Mouse (Mus musculus) layer of hippocampus, adult 6 months (tissue): ENCODE measurements around the gene Prmt7. TPM values are rescaled to one million over a fixed set of nuclear protein-coding genes. Genes with fewer than 3 reads are reported as not detected.

Source experiments
- long read RNA-seq, 2 experiments: library from polyadenylated mRNA; unstranded; transcript quantifications; one replicate each; pipeline ENCODE4 v2.0.0; 2019 to 2020
- polyA plus RNA-seq: library from polyadenylated mRNA; unstranded; fragments of <200 nt; fragmentation: Nextera tagmentation; gene quantifications from 2 replicates; pipeline ENCODE4 v1.2.3, GENCODE M21; 2021

Prmt7 gene
- polyA plus RNA-seq = 32.4 and 37.9 TPM in 2 replicates
- long read RNA-seq, experiment 1, transcript Prmt7-201 (18 exons, 3,472 nt) = major isoform, 86 of 116 reads
- long read RNA-seq, experiment 1, partial matches to known transcripts = 24 of 116 reads
- long read RNA-seq, experiment 1, other reads (novel, unspliced or antisense) = 6 of 116 reads
- long read RNA-seq, experiment 2, transcript Prmt7-201 (18 exons, 3,472 nt) = major isoform, 496 of 539 reads
- long read RNA-seq, experiment 2, partial matches to known transcripts = 21 of 539 reads
- long read RNA-seq, experiment 2, other reads (novel, unspliced or antisense) = 21 of 539 reads

GRCm38 (mm10) chr8:106210821-106211345, at the start of gene Prmt7, which contains the start of gene Slc7a6os:
TSS of gene Prmt7 (plus strand) at chr8:106210936.
TSS of gene Slc7a6os (minus strand) at chr8:106210935.

GRCm38 (mm10) chr8:106168356-106169016, 42.2 kb upstream of the Prmt7 start, which contains the start of gene Slc7a6:
TSS of gene Slc7a6 (plus strand) at chr8:106168857.

Other genes with a start within 250 kb of the Prmt7 start
- 11.5 and 14.0 TPM in 2 replicates for gene Slc12a4, start 244.8 kb upstream of the Prmt7 start, polyA plus RNA-seq
- not detected in 2 replicates for gene Dpep3, start 231.5 kb upstream of the Prmt7 start, polyA plus RNA-seq
- gene Dus2, start 219.6 kb upstream of the Prmt7 start, polyA plus RNA-seq = 14.8 and 18.1 TPM in 2 replicates
- gene Dpep2nb, start 205.0 kb upstream of the Prmt7 start, polyA plus RNA-seq = not detected in 2 replicates
- gene Ddx28, start 199.1 kb upstream of the Prmt7 start, polyA plus RNA-seq = 16.3 and 18.7 TPM in 2 replicates
- 3.4 and 3.5 TPM in 2 replicates for gene Nfatc3, start 152.1 kb upstream of the Prmt7 start, polyA plus RNA-seq
- not detected in 2 replicates for gene Esrp2, start 74.0 kb upstream of the Prmt7 start, polyA plus RNA-seq
- gene Pla2g15, start 60.5 kb upstream of the Prmt7 start, polyA plus RNA-seq = 7.8 and 8.0 TPM in 2 replicates
- gene Slc7a6, start 42.1 kb upstream of the Prmt7 start, polyA plus RNA-seq = 18.8 and 22.9 TPM in 2 replicates
- 7.5 and 7.6 TPM in 2 replicates for gene Slc7a6os, start within 50 bp of the Prmt7 start, polyA plus RNA-seq
- gene Smpd3, start 127.1 kb downstream of the Prmt7 start, polyA plus RNA-seq = 29.6 and 35.3 TPM in 2 replicates
- 7.2 TPM in 2 replicates for gene Zfp90, start 204.4 kb downstream of the Prmt7 start, polyA plus RNA-seq